Mouse (Mus musculus) CD8-positive naive resting alpha-beta T cell, adult 2 months (primary cell): ENCODE data around the gene Wdr25.

Experiments used
- DNase-seq, 2 experiments: peaks; one replicate each; pipeline ENCODE4 v3.0.0; 2022; ENCODE audit warnings: low read depth in 2 of 2, low spot score in 2 of 2

The Wdr25 gene

DNA sequence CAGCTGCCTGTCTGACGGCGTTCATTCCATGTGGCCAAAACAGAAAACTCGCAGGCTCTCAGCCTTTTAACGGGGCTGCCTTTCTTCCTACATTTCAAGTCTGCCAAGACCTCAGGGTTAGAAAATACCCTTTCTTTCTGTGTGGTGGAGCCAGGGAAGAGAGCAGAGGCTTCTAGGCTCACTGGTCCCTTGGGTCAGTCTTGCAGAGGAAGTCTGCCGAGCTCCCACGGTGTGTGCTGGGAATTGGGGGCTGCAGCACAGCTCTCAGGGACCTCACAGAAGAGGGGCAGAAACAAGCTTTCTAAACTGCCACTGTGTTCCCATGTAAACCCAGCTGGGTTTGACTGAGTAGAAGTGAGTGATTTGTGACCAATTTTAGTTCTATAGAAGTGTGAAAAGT, 40.8 kb downstream of the Wdr25 start:
- DNase-seq: no peak

DNA sequence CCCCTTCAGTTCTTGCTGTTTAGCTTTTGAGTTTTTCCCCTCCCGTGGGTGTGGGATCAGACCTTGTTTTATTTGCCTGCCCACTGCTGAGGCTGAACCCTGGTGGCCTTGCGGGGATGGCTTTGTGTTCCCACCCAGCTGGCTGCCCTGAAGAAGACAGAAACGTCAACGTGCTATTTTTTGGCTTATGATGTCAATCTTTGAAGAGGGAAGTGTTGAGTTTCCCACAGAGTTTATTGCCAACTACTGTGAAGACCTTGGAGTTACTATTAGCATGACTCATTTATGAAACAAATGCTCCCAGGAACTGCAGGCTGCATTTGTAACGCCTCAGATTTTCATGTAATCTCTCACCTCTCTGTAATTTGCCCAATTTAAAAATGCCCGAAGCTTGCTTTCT, 43.4 kb downstream of the Wdr25 start:
- DNase-seq: no peak

DNA sequence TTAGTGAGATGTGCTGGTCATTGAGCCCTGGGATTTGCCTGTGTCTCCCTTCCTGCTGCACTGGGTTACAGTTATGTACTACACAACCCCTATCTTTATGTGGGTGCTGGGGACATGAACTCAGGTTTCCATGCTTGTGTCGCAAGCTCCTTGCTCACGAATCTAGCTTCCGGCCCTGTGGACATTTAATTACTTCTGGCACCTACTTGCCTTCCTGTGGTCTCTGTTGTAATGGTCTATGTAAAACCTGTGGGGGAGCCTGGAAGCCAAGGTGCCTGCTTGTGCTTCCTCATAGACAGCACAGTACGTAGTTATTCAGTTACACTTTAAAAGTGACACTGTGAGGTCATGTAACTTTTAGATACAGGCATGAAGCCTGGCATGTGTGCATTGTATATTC, 44.1 kb downstream of the Wdr25 start:
- no peak for DNase-seq

DNA sequence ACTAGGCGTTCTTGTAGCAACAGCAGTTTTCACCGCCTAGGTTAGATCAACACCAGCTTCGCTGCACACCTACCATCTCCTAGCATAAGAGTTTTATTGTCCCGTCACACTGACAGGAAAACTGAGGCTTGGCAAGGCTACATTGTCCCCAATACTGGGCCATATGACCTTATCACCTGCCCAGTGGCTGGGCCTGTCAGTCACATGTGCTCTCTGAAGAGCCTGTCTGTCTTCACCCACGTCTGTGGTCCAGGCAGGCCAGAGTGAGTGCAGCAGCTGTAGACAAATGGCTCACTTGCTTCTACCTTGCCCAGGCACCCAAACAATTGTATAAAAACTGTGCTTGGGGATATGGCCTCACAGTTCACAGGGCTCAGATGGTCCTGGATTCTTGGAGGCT, 45.4 kb downstream of the Wdr25 start:
- DNase-seq: no peak

DNA sequence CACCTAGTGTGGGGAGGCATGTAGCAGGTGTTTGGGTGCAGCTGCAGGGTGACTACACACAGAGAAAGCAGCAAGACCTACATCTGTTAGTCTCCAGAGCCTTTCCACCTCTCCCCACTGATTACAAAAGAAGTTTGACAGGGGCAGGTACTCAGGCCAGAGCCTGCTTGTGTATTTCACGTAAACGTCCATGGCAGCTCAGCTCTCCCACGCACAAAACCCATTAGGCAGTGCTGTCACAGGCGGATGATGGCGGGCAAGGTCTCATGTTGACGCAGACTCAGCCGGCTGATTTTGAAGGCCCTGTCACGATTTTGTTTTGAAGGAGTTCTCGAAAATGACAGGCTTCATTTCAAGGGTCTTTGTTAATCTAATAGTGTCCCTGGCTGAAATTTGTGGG, 45.9 kb downstream of the Wdr25 start:
- DNase-seq: no peak

DNA sequence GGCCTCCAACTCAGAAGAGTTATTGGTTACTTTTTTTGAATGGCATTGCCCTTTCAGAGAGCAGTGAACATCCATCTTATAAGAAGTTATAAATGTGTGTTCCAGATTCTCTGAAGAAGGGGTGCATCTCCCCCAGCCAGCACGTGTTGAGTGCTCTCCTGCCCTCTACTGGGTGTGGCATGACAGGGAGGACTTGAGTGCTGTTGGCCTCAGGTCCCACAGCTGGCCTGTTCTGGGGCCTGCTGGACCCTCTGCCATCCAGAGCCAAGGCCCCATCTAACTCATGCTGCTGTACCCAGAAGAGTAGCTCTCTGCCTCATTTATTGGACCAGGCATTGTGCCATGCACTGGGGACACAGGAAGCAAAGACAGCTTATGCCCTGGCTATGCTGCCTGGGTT, 46.8 kb downstream of the Wdr25 start:
- no peak for DNase-seq

DNA sequence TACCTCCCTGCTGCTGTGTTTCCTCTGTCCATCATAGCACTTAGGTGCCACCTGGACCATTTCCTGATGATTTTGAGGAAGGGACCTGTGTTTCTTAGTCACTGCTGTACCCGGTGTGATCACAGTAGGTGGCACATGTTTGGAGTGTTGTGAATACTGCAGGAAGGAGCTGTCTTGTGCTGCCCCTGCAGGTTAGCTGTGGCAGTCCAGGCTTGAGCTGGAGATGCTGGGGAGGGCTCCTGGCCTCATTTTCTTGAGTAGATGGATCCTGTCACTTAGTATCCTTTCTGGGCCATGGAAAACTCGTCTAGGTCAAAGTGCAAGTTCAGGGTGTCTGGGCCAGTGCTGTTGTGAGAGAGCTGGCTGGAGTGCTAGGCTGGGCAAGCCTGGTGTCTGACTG, 47.9 kb downstream of the Wdr25 start:
- no peak for DNase-seq

DNA sequence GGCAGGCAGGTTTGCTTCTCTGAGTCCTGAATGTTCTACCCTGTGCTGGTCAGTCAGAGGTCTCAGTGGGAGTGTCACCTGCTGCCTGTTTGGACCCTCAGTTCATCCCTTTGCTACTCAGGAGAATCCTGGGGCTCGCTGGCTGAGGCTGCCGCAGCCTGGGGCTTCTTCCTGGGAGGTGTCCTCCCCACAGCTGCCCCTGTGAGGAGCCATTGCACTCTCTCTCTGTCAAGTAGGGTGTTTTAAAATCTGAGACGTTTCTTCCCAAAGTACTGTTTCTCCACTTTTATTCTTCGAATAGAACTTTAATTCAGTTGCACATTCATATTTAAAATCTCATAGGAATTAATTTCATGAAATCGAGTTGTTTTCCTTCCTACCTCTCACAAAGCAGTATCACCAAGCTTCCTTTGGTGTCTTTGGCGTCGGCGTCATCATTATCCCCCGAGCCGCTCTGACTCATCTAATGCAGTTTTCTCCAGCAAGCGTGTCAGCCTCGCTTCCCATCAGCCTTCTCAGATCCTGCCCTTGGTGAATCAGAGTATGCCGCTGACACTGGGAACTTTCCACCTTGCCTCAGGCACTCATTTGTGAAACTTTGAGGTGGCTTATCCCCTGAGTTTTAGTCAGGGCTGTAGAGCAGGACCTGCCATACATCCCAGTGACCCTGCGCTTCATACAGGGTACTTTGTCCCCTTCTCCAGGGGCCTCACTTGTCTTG, 48.9 kb downstream of the Wdr25 start:
- DNase-seq: no peak

DNA sequence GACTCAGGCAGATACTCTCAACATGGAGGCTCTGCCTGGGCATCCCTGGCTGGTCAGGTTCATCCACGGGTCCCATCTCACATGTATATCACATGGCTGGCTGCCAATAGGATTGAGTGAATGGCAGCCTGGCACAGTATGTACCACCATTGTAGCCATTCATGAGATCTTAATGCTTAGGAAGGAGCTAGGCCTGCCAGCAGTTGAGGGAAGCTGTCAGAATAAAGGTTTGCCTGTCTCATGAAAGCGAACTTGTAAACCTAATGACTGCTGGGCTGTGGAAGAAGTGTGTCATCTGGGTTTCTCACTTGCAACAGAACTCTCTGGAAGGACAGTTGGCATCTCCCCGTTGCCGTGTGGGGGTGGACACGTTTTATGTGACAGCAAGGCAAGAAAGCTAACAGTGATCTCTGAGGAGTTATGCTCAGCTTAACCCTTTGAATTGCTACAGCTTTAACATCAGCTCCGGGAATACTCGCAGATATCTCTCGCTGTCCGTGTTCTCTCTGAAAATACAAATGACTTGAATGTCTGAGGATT, 59.6 kb downstream of the Wdr25 start:
- DNase-seq: no peak

DNA sequence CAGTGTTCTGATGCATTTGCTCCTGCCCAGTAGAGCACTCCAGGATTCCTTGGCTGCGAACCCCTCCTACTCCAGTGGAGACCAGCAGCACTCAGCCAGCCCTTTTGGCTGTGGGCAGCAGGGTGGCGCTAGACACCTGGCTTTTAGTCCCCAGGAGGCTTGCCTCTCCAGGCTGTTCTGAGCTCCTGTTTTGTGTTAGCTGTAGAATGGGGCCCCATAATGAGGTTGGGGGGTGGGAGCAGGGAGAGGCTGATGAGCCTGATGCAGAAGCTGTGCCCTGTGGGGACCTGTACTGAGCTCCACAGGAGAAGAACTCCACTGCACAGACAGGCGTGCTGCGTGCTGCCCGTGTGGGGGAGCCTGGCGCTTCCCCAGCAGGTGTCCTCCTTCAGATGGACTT, 60.4 kb downstream of the Wdr25 start:
- no peak for DNase-seq

DNA sequence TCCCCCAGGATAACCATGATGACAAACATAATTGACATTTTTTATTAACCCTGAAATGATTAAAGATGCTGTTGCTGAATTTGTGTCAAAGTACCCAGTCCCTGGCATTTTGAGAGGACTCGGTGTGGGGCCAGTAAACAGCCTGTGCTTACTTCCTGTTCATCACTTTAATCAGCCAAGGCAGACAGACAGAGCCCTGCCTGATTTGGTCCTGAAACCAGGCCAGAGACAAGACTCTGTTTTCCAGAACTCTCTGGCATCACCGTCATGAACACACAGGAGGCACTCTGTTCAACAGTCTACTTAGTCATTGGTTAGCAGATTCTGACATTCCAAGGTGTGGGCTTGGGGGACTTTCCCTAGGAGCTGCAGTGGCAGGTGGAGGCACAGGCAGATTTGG, 61.0 kb downstream of the Wdr25 start:
- DNase-seq: no peak

DNA sequence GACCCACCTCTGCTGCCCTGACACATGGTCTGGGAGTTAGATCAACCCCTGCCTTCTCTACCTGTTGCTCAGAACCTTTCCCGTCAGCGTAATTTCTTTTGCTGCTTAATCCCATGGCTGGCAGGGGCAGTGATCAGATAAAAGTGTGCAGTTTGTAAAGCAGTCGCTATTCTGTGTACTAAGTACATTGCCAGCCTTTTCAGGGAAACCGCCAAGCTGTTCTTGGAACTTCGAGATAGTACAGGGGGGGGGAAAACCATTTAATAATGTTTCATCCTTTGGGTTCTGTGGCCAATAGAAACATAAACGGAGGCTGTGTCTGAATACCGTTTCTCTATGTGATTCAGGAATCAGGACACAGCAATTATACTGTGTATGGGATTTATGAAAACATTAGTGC, 65.1 kb downstream of the Wdr25 start:
- DNase-seq: no peak

DNA sequence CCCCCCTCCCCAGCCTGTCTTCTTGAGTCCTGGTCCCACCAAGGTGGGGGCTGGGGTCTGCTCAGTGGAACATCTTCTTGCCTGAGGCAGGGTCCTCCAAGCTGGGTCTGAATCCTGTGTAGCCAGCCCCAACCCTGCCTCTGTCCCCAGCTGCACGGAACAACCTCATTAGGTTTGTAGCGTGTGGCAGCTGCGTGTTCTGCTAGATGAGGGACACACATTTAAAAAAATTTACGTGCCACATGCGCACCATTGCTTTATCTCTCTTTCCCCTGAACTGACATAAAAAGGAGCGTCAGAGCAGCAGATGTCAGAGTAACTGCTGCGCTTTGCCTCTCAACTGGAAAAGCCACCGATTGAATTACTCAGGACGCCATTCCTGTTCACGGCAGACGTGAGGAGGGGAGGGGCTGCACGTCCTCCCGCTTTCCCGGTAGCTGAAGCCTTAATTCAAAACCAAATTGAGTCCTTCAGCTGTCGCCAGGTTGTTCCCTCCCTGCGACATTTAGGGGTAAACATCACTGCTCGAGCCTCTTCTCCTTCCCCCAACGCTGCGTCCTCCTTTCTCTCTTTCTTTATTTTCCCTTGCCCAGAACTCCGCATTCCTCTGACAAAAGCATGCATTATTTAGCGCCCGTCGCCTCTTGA, 65.7 kb downstream of the Wdr25 start:
- DNase-seq: no peak

DNA sequence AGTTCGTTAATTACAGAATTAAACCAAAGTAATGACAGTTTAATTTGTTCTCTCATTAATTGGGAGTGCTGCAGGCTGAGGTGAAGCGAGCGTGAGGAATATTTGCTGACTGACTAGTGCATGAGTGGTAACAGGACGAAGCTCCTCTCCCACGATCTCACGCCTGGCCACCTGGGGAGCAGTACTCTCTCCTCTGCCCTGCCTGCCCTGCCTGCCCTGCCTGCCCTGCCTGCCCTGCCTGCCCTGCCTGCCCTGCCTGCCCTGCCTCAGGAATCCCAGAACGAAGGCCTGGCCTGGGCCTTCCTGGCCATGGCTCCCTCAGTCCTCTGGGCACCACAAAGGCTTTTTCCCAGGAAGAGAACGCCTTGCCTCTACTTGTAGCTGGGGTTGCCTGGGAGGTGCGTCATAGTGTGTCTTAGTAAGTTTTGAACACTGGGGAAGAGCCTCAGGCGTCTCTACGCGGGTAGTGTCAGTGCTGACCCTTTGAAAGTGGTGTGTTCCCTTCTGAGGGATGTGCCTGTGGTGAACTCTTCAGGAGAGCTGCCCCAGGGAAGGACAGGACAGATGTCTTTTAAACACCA, 66.3 kb downstream of the Wdr25 start:
- DNase-seq: no peak

DNA sequence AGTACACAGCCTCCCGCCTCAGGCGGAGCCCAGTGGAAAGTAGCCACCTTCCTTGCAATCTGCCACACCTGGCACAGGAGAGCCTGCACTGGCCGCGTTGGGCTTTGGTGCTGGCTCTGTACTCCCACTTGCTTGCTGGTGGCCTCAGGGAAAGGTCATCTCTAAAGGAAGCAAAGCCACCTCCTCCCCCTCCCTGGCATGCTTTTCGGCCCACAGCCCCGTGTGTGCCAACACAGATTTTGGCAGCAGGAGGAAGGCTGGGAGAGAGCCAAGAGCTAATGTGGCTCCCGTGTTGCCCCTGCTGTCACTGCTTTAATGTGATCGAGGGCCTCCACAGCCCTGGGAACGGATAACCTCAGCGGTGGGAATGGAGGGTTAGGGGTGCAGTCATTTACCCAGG, 66.8 kb downstream of the Wdr25 start:
- DNase-seq: no peak

DNA sequence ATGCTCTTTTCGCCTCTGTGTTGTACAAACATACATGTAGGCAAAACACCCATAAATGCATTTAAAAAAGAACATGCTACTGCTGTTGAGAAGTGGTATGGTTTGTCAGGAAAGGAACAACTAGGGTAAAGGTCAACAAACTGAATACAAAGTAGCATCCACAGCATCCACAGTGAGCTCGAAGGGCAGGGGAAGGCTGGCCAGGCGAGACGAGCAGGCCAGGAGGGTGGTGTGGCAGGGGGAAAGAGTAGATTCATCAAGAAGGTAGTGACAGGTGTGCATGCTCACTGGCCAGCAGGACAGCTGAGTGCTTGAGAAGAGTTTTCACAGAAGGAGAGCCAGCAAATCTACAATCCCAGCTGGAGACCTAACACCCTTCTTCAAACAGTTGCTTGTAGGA, 74.2 kb downstream of the Wdr25 start:
- DNase-seq: no peak

DNA sequence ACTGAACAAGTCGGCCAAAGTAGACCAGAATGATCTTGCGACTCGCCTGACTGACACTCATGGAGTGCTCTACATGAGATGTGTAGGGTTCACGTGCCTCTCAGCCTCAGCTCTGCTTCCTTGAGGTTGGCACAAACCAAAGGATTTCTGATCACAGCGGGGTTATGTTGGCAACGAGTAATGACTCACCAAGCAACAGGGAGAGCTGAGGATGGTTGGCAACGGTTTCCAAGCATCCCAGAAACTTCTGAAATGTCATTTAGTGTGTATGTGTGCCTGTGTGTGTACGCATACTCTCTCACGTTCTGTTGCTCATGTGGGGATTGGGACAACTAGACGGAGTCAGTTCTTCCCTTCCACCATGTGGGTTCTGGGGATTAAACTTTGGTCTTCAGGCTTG, 74.6 kb downstream of the Wdr25 start:
- no peak for DNase-seq

DNA sequence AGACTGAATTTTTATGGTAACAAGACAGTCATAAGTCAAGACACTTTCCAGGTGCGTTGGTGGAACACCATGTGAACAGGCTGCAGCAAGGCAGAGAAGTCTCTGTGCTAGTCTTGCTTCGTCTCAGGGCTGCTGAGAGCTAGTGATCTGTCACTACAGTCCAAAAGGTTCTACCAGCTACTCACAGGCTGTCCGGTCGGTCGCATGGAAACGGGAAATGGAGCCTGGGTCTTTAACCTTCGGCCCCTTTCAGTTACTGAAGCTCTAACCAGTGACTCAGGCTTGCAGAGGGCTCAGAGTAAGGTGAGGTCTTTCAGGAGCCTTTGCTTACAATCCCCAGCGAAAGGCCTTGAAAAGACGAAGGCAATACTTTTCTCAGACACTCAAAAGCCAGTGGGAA, 78.0 kb downstream of the Wdr25 start:
- no peak for DNase-seq

DNA sequence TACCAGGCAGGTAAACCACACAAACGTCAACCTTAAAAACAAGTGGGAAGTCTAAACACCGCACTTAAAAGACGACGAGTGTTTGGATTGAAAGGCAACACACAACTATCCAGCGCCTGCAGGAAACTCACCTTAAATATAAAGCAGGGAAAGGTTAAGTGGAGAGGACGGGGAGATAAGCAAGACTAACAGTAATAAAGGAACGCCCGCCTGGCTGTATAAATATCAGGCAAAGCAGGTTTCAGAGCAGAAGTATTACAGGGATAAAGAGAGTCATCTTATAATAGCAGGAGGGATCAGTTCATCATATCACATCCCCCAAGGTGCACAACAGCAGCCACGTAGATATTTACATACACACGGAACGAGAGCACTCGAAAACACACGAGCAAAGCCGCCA, 78.8 kb downstream of the Wdr25 start:
- DNase-seq: no peak

DNA sequence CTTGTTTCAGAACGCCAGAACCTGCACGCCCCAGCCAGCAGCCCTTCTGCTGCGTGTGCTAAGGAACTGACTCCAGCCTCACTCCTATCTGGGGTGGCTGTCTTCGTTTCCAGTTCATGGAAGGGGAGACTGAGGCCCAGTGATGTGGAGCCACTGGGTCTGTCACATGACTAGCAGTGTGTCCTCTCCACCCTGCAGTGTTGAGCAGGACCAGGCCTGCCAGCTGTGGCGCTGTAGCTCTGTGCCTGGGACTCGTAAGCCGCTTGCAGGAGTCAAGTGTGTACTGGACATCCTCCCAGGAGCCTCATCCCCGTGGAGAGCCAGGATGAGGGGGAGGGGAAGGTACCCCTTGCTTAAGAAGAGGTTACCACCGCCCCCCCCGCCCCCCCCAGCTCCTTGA, 86.5 kb downstream of the Wdr25 start:
- DNase-seq: no peak

DNA sequence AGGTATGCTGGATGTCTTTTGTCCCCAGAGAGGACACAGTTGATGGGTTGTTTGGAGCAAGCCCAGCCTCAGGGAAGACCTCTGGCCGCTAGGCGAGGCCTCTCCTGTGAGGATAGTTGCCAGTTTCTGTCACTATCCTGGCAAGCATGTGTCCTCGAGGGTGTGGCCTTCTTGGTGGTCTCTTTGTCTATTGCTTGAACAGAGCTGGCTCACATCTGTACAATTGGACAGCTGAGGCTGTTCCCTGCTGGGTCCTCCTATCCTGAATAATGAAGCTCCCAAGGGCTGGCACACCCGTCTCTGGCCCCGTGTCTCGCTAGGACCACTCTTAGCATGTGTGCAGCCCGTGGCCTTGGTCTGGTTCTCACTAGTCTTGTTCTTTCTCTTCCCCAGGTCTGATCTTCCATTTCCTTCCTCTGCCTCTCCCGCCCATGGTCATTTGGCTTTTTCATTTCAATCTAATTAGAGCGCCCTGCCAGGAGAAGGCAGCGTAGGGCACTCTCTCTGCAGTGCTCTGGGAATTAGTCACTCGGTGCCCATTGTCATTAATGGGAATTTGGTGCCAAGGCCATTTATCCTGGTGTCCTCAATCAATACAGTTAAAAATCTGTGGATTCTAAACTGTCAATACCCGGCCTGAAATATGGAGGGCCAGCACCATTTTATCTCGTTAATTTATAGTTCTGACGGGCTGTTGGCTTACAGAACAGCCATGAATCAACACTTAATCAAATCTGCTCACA, 88.7 kb downstream of the Wdr25 start:
- DNase-seq: no peak

DNA sequence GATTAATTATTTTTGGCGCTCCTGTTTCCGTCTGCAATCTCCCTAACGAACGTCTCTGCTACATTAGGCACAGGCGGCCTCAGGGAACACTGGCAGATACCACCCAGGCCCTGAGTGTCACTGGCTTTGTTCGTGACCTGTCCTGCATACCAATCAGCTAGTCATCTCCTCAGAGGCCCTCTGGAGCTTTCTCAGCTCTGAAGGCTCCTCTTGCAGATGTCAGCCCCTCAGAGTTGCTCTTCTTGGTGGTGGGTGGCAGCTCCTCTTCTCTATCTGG, 89.2 kb downstream of the Wdr25 start:
- no peak for DNase-seq
